Mouse (Mus musculus): ENCODE measurements around the gene Gm9844. TPM values are rescaled to one million over a fixed set of nuclear protein-coding genes. Genes with fewer than 3 reads are reported as not detected.

Gm9844 gene
- total and polyA plus RNA-seq, 2 experiments from 2014 or later: 26.5 to 35.2 TPM

- TF ChIP-seq CTCF (IDR thresholded peaks at IDR 0.05; ENCODE audit: low read depth): no peak
- Histone ChIP-seq H3K4me3 (ENCODE audit: low read depth, low read length) (no peak overlapping the region), H3K4me2 (ENCODE audit: low read depth) (no peak overlapping the region), H3K9ac (no peak overlapping the region), H3K9me3 (ENCODE audit: low read length) (no peaks in the 10 kb centered on the region), H3K27ac (ENCODE audit: low read depth, low read length) (no peak overlapping the region), H3K4me1 (ENCODE audit: insufficient read depth) (no peaks in the 10 kb centered on the region), H3K36me3 (ENCODE audit: insufficient read depth) (no peaks in the 10 kb centered on the region), H3K27me3 (ENCODE audit: insufficient read depth, low read length) (no peaks in the 10 kb centered on the region)
- no peak for ATAC-seq
- WGBS: 84% methylated on average over 5 of the region's 5 CpGs
- DNase-seq: no peak
Measured at GRCm38 (mm10) chr7:24851596-24852325, 10.3 kb upstream of the Gm9844 start.

- no peaks in the 10 kb centered on the region for H3K27me3 ChIP-seq (ENCODE audit: insufficient read depth, low read length)
- no peaks in the 10 kb centered on the region for H3K4me1 ChIP-seq (ENCODE audit: insufficient read depth)
- ATAC-seq: no peak
- H3K9me3 ChIP-seq (ENCODE audit: low read length): no peaks in the 10 kb centered on the region
- no peak overlapping the region for H3K4me3 ChIP-seq (ENCODE audit: low read depth, low read length)
- WGBS: 80% methylated on average over 8 of the region's 8 CpGs
- no peak overlapping the region for H3K27ac ChIP-seq (ENCODE audit: low read depth, low read length)
- no peak for DNase-seq
- no peak overlapping the region for H3K9ac ChIP-seq
- no peak overlapping the region for H3K4me2 ChIP-seq (ENCODE audit: low read depth)
- TF ChIP-seq CTCF (IDR thresholded peaks at IDR 0.05; ENCODE audit: low read depth): no peak
- H3K36me3 ChIP-seq (ENCODE audit: insufficient read depth): no peaks in the 10 kb centered on the region
Measured at GRCm38 (mm10) chr7:24852557-24853232, 9.3 kb upstream of the Gm9844 start.

- no peaks in the 10 kb centered on the region for H3K9me3 ChIP-seq (ENCODE audit: low read length)
- H3K4me2 ChIP-seq (ENCODE audit: low read depth): no peak overlapping the region
- ATAC-seq: no peak
- no peak for DNase-seq
- no peak overlapping the region for H3K9ac ChIP-seq
- TF ChIP-seq CTCF (IDR thresholded peaks at IDR 0.05; ENCODE audit: low read depth): no peak
- no peak overlapping the region for H3K4me3 ChIP-seq (ENCODE audit: low read depth, low read length)
- no peak overlapping the region for H3K27ac ChIP-seq (ENCODE audit: low read depth, low read length)
- H3K4me1 ChIP-seq (ENCODE audit: insufficient read depth): no peaks in the 10 kb centered on the region
- no peaks in the 10 kb centered on the region for H3K36me3 ChIP-seq (ENCODE audit: insufficient read depth)
- no peaks in the 10 kb centered on the region for H3K27me3 ChIP-seq (ENCODE audit: insufficient read depth, low read length)
Measured at GRCm38 (mm10) chr7:24853233-24853563, 8.8 kb upstream of the Gm9844 start.

- no peaks in the 10 kb centered on the region for H3K36me3 ChIP-seq (ENCODE audit: insufficient read depth)
- no peak overlapping the region for H3K4me2 ChIP-seq (ENCODE audit: low read depth)
- no peak for TF ChIP-seq CTCF (IDR thresholded peaks at IDR 0.05; ENCODE audit: low read depth)
- no peak overlapping the region for H3K9ac ChIP-seq
- DNase-seq (no peak), ATAC-seq (no peak)
- 48% methylated on average over 7 of the region's 7 CpGs for WGBS
- no peaks in the 10 kb centered on the region for H3K27me3 ChIP-seq (ENCODE audit: insufficient read depth, low read length)
- no peak overlapping the region for H3K4me3 ChIP-seq (ENCODE audit: low read depth, low read length)
- H3K4me1 ChIP-seq (ENCODE audit: insufficient read depth): no peaks in the 10 kb centered on the region
- H3K27ac ChIP-seq (ENCODE audit: low read depth, low read length): no peak overlapping the region
- H3K9me3 ChIP-seq (ENCODE audit: low read length): no peaks in the 10 kb centered on the region
Measured at GRCm38 (mm10) chr7:24853695-24854094, 8.3 kb upstream of the Gm9844 start.

GRCm38 (mm10) chr7:24856460-24857120, 5.4 kb upstream of the Gm9844 start:
- Histone ChIP-seq H3K4me2 (ENCODE audit: low read depth) (no peak overlapping the region), H3K4me1 (ENCODE audit: insufficient read depth) (no peaks in the 10 kb centered on the region), H3K27ac (ENCODE audit: low read depth, low read length) (no peak overlapping the region), H3K36me3 (ENCODE audit: insufficient read depth) (no peaks in the 10 kb centered on the region), H3K9ac (no peak overlapping the region), H3K9me3 (ENCODE audit: low read length) (no peaks in the 10 kb centered on the region), H3K27me3 (ENCODE audit: insufficient read depth, low read length) (no peaks in the 10 kb centered on the region), H3K4me3 (ENCODE audit: low read depth, low read length) (no peak overlapping the region)
- WGBS: 27% methylated on average over 6 of the region's 6 CpGs
- TF ChIP-seq CTCF (IDR thresholded peaks at IDR 0.05; ENCODE audit: low read depth): no peak
- ATAC-seq: no peak
- DNase-seq: no peak

- H3K4me2 ChIP-seq (ENCODE audit: low read depth): no peak overlapping the region
- no peak for ATAC-seq
- no peak overlapping the region for H3K4me3 ChIP-seq (ENCODE audit: low read depth, low read length)
- DNase-seq: no peak
- no peaks in the 10 kb centered on the region for H3K27me3 ChIP-seq (ENCODE audit: insufficient read depth, low read length)
- no peak overlapping the region for H3K27ac ChIP-seq (ENCODE audit: low read depth, low read length)
- no peaks in the 10 kb centered on the region for H3K4me1 ChIP-seq (ENCODE audit: insufficient read depth)
- WGBS: 78% methylated on average over 5 of the region's 5 CpGs
- H3K9ac ChIP-seq: no peak overlapping the region
- no peak for TF ChIP-seq CTCF (IDR thresholded peaks at IDR 0.05; ENCODE audit: low read depth)
- no peaks in the 10 kb centered on the region for H3K36me3 ChIP-seq (ENCODE audit: insufficient read depth)
- H3K9me3 ChIP-seq (ENCODE audit: low read length): no peaks in the 10 kb centered on the region
Measured at GRCm38 (mm10) chr7:24859234-24859633, 2.8 kb upstream of the Gm9844 start.

- H3K36me3 ChIP-seq (ENCODE audit: insufficient read depth): no peaks in the 10 kb centered on the region
- H3K4me2 ChIP-seq (ENCODE audit: low read depth): no peak overlapping the region
- no peak overlapping the region for H3K9ac ChIP-seq
- no peak for ATAC-seq
- no peak overlapping the region for H3K27ac ChIP-seq (ENCODE audit: low read depth, low read length)
- H3K27me3 ChIP-seq (ENCODE audit: insufficient read depth, low read length): no peaks in the 10 kb centered on the region
- no peaks in the 10 kb centered on the region for H3K4me1 ChIP-seq (ENCODE audit: insufficient read depth)
- DNase-seq: no peak
- 91% methylated on average over 4 of the region's 4 CpGs for WGBS
- H3K9me3 ChIP-seq (ENCODE audit: low read length): no peaks in the 10 kb centered on the region
- H3K4me3 ChIP-seq (ENCODE audit: low read depth, low read length): no peak overlapping the region
- no peak for TF ChIP-seq CTCF (IDR thresholded peaks at IDR 0.05; ENCODE audit: low read depth)
Measured at GRCm38 (mm10) chr7:24862853-24863252, 840 bp downstream of the Gm9844 start.
